Mouse (Mus musculus): ENCODE results near the gene Sbp. TPM values are rescaled to one million over a fixed set of nuclear protein-coding genes. Genes with fewer than 3 reads are reported as not detected.

Gene Sbp
- polyA plus RNA-seq, 1 experiment = not detected

DNA sequence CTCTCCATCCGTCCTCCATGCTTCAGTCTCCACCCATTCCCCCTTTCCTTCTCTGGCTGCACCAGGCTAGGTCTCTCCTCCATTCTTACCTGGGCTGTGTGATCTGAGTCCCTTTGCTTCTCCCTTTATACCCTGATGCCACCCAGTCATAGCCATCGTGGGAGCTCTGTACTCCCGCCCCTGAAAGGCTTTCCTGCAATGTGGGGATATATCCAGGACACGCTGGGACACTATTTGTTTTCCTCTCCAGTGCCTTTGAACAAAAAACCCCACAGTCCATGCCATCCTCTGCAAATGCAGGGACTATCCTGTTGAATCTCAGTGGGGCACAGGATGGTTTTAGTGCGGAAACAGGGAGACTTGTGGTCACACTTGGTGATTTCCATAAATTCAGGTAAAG lies 13.7 kb downstream of the Sbp start, which contains the start of gene Sbpl:
Gene Sbpl, minus strand, starts transcription at position 101 of the 400 bp plus-strand sequence.
- Histone ChIP-seq H3K27me3 (ENCODE audit: control insufficient read depth, insufficient read depth, low read length) (no peaks in the 10 kb centered on the region), H3K36me3 (ENCODE audit: control insufficient read depth, insufficient read depth, low read length) (no peaks in the 10 kb centered on the region), H3K4me1 (ENCODE audit: control insufficient read depth, insufficient read depth, insufficient read length, low read length) (peaks cover 8% of the 10 kb centered on the region; the same call in 1 of the 2 replicates), H3K4me3 (ENCODE audit: low read depth, low read length) (no peak within 1 kb of the TSS), H3K27ac (ENCODE audit: insufficient read depth, low read depth, low read length) (no peak within 1 kb of the TSS)
- no peak for TF ChIP-seq CTCF (IDR thresholded peaks at IDR 0.05; ENCODE audit: extremely low read depth, insufficient read length, insufficient replicate concordance, low read depth, low read length)
- TF ChIP-seq POLR2A (IDR thresholded peaks at IDR 0.05; ENCODE audit: low read depth, low read length) = no peak
- WGBS = 85% methylated on average over 5 of the region's 5 CpGs

DNA sequence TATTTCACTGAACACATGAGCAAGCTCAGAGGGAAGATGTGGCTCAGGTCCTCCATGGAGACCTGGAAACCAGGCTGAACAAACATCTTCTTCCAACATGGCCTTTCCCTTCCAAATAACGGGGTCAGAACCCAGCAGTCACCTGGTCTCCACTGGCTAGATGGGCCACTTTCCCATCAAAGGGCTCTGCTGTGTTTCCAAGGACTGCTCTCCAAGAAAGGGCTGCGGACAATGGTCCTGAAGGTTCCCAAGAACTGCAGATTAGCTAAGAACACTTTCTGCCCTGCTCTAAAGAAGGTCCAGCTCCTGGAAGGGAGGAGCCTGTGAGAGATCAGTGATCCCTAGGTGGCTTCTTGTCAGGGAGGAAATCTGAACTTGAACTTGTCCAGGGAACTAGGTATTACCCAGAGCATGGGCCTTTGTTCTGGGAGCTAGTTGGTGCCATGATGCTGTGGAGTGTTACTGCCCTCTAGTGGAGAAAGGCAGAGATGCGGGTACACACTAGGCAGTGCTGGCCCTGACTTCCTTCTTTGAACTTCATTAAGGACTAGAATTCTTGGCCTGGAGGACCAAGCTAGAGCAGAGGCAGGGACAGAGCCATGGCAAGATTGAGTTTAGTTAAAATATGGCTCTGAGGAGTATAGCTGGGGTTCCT lies 18.7 kb downstream of the Sbp start:
- Histone ChIP-seq H3K36me3 (ENCODE audit: control insufficient read depth, insufficient read depth, low read length) (no peaks in the 10 kb centered on the region), H3K27ac (ENCODE audit: insufficient read depth, low read depth, low read length) (peak overlapping the region; percentile 76), H3K4me3 (ENCODE audit: low read depth, low read length) (no peak overlapping the region), H3K4me1 (ENCODE audit: control insufficient read depth, insufficient read depth, insufficient read length, low read length) (peaks cover 25% of the 10 kb centered on the region; the same call in 1 of the 2 replicates), H3K27me3 (ENCODE audit: control insufficient read depth, insufficient read depth, low read length) (no peaks in the 10 kb centered on the region)
- WGBS = 37% methylated on average over 3 of the region's 3 CpGs
- no peak for TF ChIP-seq POLR2A (IDR thresholded peaks at IDR 0.05; ENCODE audit: low read depth, low read length)
- peak; percentile 94; the same call in 1 of the 2 replicates for TF ChIP-seq CTCF (IDR thresholded peaks at IDR 0.05; ENCODE audit: extremely low read depth, insufficient read length, insufficient replicate concordance, low read depth, low read length)

DNA sequence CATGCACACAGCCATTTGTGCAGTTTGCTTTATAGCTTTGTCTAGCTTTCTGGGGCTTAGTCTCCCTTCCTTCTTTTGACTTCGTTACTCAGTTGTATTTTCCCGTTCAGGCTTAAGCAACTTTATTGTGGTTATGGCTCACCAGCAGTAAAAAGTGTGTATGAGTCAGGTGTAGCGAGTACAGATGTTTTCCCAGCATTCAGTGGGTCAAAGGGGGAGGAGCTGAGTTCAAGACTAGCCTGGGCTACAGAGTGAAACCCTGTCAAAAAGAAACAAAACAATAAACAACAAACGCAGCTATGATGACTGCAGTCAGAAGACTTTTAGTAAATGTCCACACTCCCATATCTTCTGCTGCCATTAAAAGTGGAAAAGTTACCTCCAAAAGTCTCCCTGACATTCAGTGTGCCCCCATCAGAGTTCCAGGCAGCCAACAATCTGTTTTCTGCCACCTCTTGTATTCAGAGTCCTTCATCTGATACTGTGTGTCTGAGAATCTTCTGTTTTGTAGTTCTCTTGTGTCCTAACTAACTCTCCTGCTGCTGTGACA lies 20.2 kb downstream of the Sbp start:
- H3K4me1 ChIP-seq (ENCODE audit: control insufficient read depth, insufficient read depth, insufficient read length, low read length) = peaks cover 38% of the 10 kb centered on the region; the same call in 1 of the 2 replicates
- H3K27me3 ChIP-seq (ENCODE audit: control insufficient read depth, insufficient read depth, low read length) = no peaks in the 10 kb centered on the region
- TF ChIP-seq POLR2A (IDR thresholded peaks at IDR 0.05; ENCODE audit: low read depth, low read length) (no peak), CTCF (IDR thresholded peaks at IDR 0.05; ENCODE audit: extremely low read depth, insufficient read length, insufficient replicate concordance, low read depth, low read length) (no peak)
- H3K36me3 ChIP-seq (ENCODE audit: control insufficient read depth, insufficient read depth, low read length) = no peaks in the 10 kb centered on the region
- no peak overlapping the region for H3K4me3 ChIP-seq (ENCODE audit: low read depth, low read length)
- 18% methylated on average over 4 of the region's 4 CpGs for WGBS
- H3K27ac ChIP-seq (ENCODE audit: insufficient read depth, low read depth, low read length) = peak overlapping the region; percentile 100

DNA sequence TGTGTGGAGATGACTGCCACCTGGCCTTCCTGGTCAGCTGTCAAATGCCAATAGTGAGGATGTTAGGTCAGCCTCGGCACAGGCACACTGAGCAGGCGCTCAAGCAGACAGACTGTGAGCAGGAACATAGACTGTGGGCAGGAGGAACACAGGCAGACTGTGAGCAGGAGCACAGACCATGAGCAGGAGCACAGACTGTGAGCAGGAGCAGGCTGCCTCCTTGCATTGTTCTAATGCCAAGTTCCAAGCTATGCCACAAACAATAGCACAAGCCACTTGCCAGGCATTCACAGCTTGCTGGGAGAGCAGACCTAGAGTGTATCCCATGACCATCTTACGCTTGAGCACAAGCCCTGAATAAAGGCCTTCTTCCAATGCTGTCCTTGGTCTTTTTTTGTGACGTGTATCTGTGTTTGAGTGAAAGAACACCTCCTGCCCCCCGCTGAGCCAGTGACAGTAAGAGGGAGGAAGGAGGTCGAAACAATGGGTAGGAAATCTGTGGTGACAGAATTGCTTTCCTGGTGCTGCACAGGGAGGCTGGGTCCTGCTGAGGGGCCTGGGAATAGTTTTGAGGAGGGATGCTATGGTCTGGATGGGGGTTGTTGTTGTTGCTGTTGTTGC lies 24.4 kb downstream of the Sbp start:
- Histone ChIP-seq H3K4me3 (ENCODE audit: low read depth, low read length) (no peak overlapping the region), H3K27me3 (ENCODE audit: control insufficient read depth, insufficient read depth, low read length) (no peaks in the 10 kb centered on the region), H3K27ac (ENCODE audit: insufficient read depth, low read depth, low read length) (no peak overlapping the region), H3K36me3 (ENCODE audit: control insufficient read depth, insufficient read depth, low read length) (no peaks in the 10 kb centered on the region), H3K4me1 (ENCODE audit: control insufficient read depth, insufficient read depth, insufficient read length, low read length) (peaks cover 44% of the 10 kb centered on the region; the same call in 1 of the 2 replicates)
- no peak for TF ChIP-seq POLR2A (IDR thresholded peaks at IDR 0.05; ENCODE audit: low read depth, low read length)
- TF ChIP-seq CTCF (IDR thresholded peaks at IDR 0.05; ENCODE audit: extremely low read depth, insufficient read length, insufficient replicate concordance, low read depth, low read length) = no peak
- WGBS = 76% methylated on average over 6 of the region's 6 CpGs

DNA sequence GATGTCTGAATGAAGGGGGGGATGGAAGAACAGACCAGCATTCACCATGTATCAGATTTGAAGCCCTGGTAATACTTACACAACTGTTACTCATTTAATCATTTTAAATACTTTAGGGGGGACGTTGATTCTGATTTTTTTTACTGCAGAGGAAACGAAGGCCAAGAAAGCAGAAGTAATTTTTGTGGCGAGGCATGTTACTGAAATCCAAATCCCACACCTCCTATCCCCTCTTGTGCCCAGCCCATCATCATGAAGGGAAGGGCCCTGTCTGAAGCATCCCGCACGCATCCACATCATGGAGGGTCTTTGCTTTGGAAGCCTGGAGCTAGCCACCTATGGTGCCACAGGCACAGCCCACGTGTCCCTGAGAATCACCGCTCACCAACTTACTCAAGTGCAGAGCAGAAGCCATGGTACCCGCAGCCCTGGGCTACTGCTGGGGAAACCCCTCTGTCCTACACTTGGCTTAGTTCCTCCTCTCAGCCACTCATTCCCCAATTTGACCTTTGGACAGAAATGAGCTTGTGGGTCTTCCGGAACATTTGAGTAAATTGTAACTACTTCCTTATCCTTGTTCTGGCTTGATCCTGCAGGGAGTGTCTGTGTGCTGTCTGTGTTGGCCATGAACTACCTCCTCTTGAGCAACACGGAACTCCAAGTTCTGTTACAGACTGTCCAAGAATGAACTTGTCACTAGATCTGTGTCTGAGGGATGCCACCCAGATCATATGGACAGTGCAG lies 25.4 kb downstream of the Sbp start:
- WGBS = 42% methylated on average over 10 of the region's 10 CpGs
- TF ChIP-seq POLR2A (IDR thresholded peaks at IDR 0.05; ENCODE audit: low read depth, low read length) (no peak), CTCF (IDR thresholded peaks at IDR 0.05; ENCODE audit: extremely low read depth, insufficient read length, insufficient replicate concordance, low read depth, low read length) (no peak)
- H3K27me3 ChIP-seq (ENCODE audit: control insufficient read depth, insufficient read depth, low read length) = no peaks in the 10 kb centered on the region
- peak overlapping the region; percentile 27; the same call in 1 of the 2 replicates for H3K4me3 ChIP-seq (ENCODE audit: low read depth, low read length)
- H3K27ac ChIP-seq (ENCODE audit: insufficient read depth, low read depth, low read length) = peak overlapping the region; percentile 99
- H3K36me3 ChIP-seq (ENCODE audit: control insufficient read depth, insufficient read depth, low read length) = no peaks in the 10 kb centered on the region; the same call in 1 of the 2 replicates
- peaks cover 38% of the 10 kb centered on the region; the same call in 1 of the 2 replicates for H3K4me1 ChIP-seq (ENCODE audit: control insufficient read depth, insufficient read depth, insufficient read length, low read length)

- 38% methylated on average over 2 of the region's 2 CpGs for WGBS
- Histone ChIP-seq H3K27me3 (ENCODE audit: control insufficient read depth, insufficient read depth, low read length) (no peaks in the 10 kb centered on the region), H3K4me1 (ENCODE audit: control insufficient read depth, insufficient read depth, insufficient read length, low read length) (peaks cover 31% of the 10 kb centered on the region; the same call in 1 of the 2 replicates), H3K4me3 (ENCODE audit: low read depth, low read length) (no peak overlapping the region), H3K36me3 (ENCODE audit: control insufficient read depth, insufficient read depth, low read length) (peaks cover 16% of the 10 kb centered on the region), H3K27ac (ENCODE audit: insufficient read depth, low read depth, low read length) (peak overlapping the region; percentile 99)
- TF ChIP-seq CTCF (IDR thresholded peaks at IDR 0.05; ENCODE audit: extremely low read depth, insufficient read length, insufficient replicate concordance, low read depth, low read length) (peak; percentile 50; the same call in 1 of the 2 replicates), POLR2A (IDR thresholded peaks at IDR 0.05; ENCODE audit: low read depth, low read length) (peak; percentile 33; the same call in 1 of the 2 replicates)
These were observed 27.3 kb downstream of the Sbp start for GRCm38 (mm10) chr17:23968780-23969179.
